Mouse (Mus musculus) myocyte (in vitro differentiated cells): ENCODE data around the gene Enc1.

ENCODE experiments used
- E2F4 ChIP-seq: IDR thresholded peaks from one replicate; pipeline ENCODE4 v1.6.1; 2011; ENCODE audit warnings: mild to moderate bottlenecking, control low read depth, moderate library complexity; ENCODE audit not compliant: insufficient read depth
- MYOG ChIP-seq, 3 experiments: IDR thresholded peaks; one replicate each; pipeline ENCODE4 v1.6.1; 2011; ENCODE audit warnings: control low read depth in 2 of 3, low read depth in 2 of 3, mild to moderate bottlenecking in 2 of 3; ENCODE audit not compliant: insufficient read length in 2 of 3, control insufficient read depth in 1 of 3, insufficient read depth in 1 of 3
- POLR2A ChIP-seq: IDR thresholded peaks from one replicate; pipeline ENCODE4 v1.6.1; 2011; ENCODE audit warnings: low read depth, mild to moderate bottlenecking, control low read depth, moderate library complexity; ENCODE audit not compliant: insufficient read length
- POLR2AphosphoS2 ChIP-seq: IDR thresholded peaks from one replicate; pipeline ENCODE4 v1.6.1; 2011; ENCODE audit warnings: low read depth, control low read depth; ENCODE audit not compliant: insufficient read length
- SRF ChIP-seq: IDR thresholded peaks from one replicate; pipeline ENCODE4 v1.6.1; 2011; ENCODE audit warnings: low read depth; ENCODE audit not compliant: control insufficient read depth, insufficient read length
- TCF12 ChIP-seq: IDR thresholded peaks from one replicate; pipeline ENCODE4 v1.6.1; 2011; ENCODE audit warnings: mild to moderate bottlenecking, control low read depth; ENCODE audit not compliant: poor library complexity, insufficient read depth, severe bottlenecking
- TCF3 ChIP-seq: IDR thresholded peaks from one replicate; pipeline ENCODE4 v1.6.1; 2011; ENCODE audit warnings: low read depth, control low read depth; ENCODE audit not compliant: insufficient read length

GRCm38 (mm10) chr13:97253994-97254393 lies 13.1 kb downstream of the Enc1 start:
- TF ChIP-seq POLR2A (no peak), SRF (no peak), POLR2AphosphoS2 (peak; percentile 76), E2F4 (no peak), MYOG (IDR thresholded peaks at IDR 0.05; ENCODE audit: control insufficient read depth in 1 of 3, insufficient read depth in 1 of 3, insufficient read length in 2 of 3, low read depth in 2 of 3) (no peak), TCF12 (no peak), TCF3 (no peak)
